Comparison of ENCODE assay signal across 8 mouse cellular contexts in the genomic region with DNA sequence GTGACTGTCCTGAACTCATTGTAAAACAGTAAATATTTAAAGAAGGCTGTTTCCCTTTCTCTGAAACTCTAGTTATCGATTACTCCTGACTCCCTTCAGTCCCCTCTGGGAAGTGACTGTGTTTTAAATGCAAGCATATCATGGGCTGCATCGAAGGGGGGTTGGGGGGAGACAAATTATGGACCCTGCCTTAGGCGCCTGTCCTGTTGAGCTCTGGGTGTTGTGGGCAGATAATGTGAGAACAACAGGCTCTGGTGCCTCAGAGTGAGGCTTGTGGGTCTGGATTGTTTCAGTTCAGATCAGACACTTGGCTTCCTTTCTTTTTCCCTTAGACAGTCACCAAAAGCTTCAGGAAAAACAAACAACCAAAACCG.
DNase-seq lines count a peak whose midpoint lies in the region; ATAC-seq and TF ChIP-seq lines count a peak whose summit lies in the region.

No protein-coding gene starts in this region.

- intact Hi-C loops in left cerebral cortex, adult 2 months (cut with DNase I) = no loop called here

- 1% methylated on average over 4 of the region's 4 CpGs for WGBS in heart, embryonic 14.5 days
- 2% methylated on average over 4 of the region's 4 CpGs for WGBS in liver, embryonic 11.5 days
- 4% methylated on average over 4 of the region's 4 CpGs for whole genome bisulfite sequencing in stomach, embryonic 15.5 days

- H3K4me2 ChIP-seq in heart, embryonic 14.5 days (ENCODE audit: low read length) = peak overlapping the region; percentile 54; the same call in 1 of the 2 replicates
- peak overlapping the region; percentile 46 for H3K4me2 ChIP-seq in liver, embryonic 11.5 days
- H3K4me2 ChIP-seq in stomach, embryonic 15.5 days = peak overlapping the region; percentile 29; the same call in 1 of the 2 replicates

- no peaks in the 10 kb centered on the region for H3K9me3 ChIP-seq in heart, embryonic 14.5 days (ENCODE audit: control insufficient read depth, low read length)
- H3K9me3 ChIP-seq in liver, embryonic 11.5 days (ENCODE audit: control insufficient read depth, low read length) = no peaks in the 10 kb centered on the region
- no peaks in the 10 kb centered on the region for H3K9me3 ChIP-seq in stomach, embryonic 15.5 days

- peaks cover 11 to 22% of the 10 kb centered on the region in 2 experiments for H3K4me1 ChIP-seq in heart, embryonic 14.5 days (ENCODE audit: control insufficient read depth in 2 of 2, insufficient read depth in 2 of 2, low read length in 2 of 2)
- peaks cover 13% of the 10 kb centered on the region for H3K4me1 ChIP-seq in liver, embryonic 11.5 days (replicated peaks; ENCODE audit: control insufficient read depth, insufficient read depth, low read length)
- peaks cover 10% of the 10 kb centered on the region; the same call in 1 of the 2 replicates for H3K4me1 ChIP-seq in stomach, embryonic 15.5 days

- peak; percentile 14 for DNase-seq in retina, embryonic 14.5 days (ENCODE audit: low spot score)
- no peak for DNase-seq in retina, postnatal 1 day
- DNase-seq in liver, embryonic 11.5 days (ENCODE audit: low spot score) = no peak
- no peak for DNase-seq in layer of hippocampus, postnatal 10 days (ENCODE audit: low spot score in 2 of 2)
- no peak for DNase-seq in left cerebral cortex, adult 9 months (ENCODE audit: low spot score in 2 of 2)
- DNase-seq in left cerebral cortex, adult 2 months (ENCODE audit: extremely low spot score in 1 of 2, low spot score in 2 of 2) = no peak

- H3K36me3 ChIP-seq in heart, embryonic 14.5 days (ENCODE audit: control insufficient read depth, insufficient read depth, low read length) = no peaks in the 10 kb centered on the region
- no peaks in the 10 kb centered on the region for H3K36me3 ChIP-seq in liver, embryonic 11.5 days (ENCODE audit: control insufficient read depth, insufficient read depth, low read length)
- H3K36me3 ChIP-seq in stomach, embryonic 15.5 days = no peaks in the 10 kb centered on the region

- peak overlapping the region; percentile 25; the same call in 1 of the 2 replicates for H3K9ac ChIP-seq in heart, embryonic 14.5 days (ENCODE audit: low read length)
- H3K9ac ChIP-seq in liver, embryonic 11.5 days (ENCODE audit: low read depth, low read length) = 0 out of 2 replicates have a peak overlapping the region, but pooled peaks have one; percentile 25
- H3K9ac ChIP-seq in stomach, embryonic 15.5 days = no peak overlapping the region

- TF ChIP-seq CTCF in left cerebral cortex, adult 2 months (IDR thresholded peaks at IDR 0.05) = no peak

- ATAC-seq in heart, embryonic 14.5 days (ENCODE audit: insufficient number of reproducible peaks, insufficient read depth, low FRiP score, low read depth) = peak; percentile 87
- ATAC-seq in liver, embryonic 11.5 days (replicated peaks; ENCODE audit: low FRiP score) = peak; percentile 67
- ATAC-seq in stomach, embryonic 15.5 days (ENCODE audit: insufficient read depth, low FRiP score, low read depth) = peak; percentile 61; the same call in 1 of the 2 replicates

- H3K4me3 ChIP-seq in heart, embryonic 14.5 days (ENCODE audit: control insufficient read depth in 1 of 2, insufficient read depth in 1 of 2, low read depth in 1 of 2, low read length in 2 of 2) = no peak overlapping the region; a peak in 1 of 4 replicates
- H3K4me3 ChIP-seq in liver, embryonic 11.5 days (ENCODE audit: low read depth, low read length) = no peak overlapping the region
- no peak overlapping the region for H3K4me3 ChIP-seq in stomach, embryonic 15.5 days (replicated peaks)
- H3K4me3 ChIP-seq in left cerebral cortex, adult 2 months = no peak overlapping the region

- H3K27me3 ChIP-seq in heart, embryonic 14.5 days (ENCODE audit: control insufficient read depth, insufficient read depth, low read length) = no peaks in the 10 kb centered on the region
- H3K27me3 ChIP-seq in liver, embryonic 11.5 days (replicated peaks; ENCODE audit: control insufficient read depth, insufficient read depth, low read length) = no peaks in the 10 kb centered on the region
- no peaks in the 10 kb centered on the region for H3K27me3 ChIP-seq in stomach, embryonic 15.5 days (replicated peaks)

- peak overlapping the region; percentile 95 to 100 for H3K27ac ChIP-seq in heart, embryonic 14.5 days (replicated peaks in 1 of 2; ENCODE audit: control insufficient read depth in 1 of 2, insufficient read depth in 1 of 2, low read depth in 2 of 2, low read length in 2 of 2)
- H3K27ac ChIP-seq in liver, embryonic 11.5 days (ENCODE audit: low read depth, low read length) = peak overlapping the region; percentile 80
- peak overlapping the region; percentile 84 for H3K27ac ChIP-seq in stomach, embryonic 15.5 days
- no peak overlapping the region; the same call in 1 of the 2 replicates for H3K27ac ChIP-seq in left cerebral cortex, adult 2 months
